Mouse (Mus musculus) lung, postnatal 0 days (tissue): ENCODE data around the gene Ly6g6f. TPM values are rescaled to one million over a fixed set of nuclear protein-coding genes. Genes with fewer than 3 reads are reported as not detected.
A peak's percentile ranks its signal among the peaks of the same experiment; 100 is the strongest.
"Not testable (repeated sequence)": the region's sequence is repeated elsewhere in the genome, so short reads cannot be mapped to it uniquely, and the experiment has no call there.

Experiments
- ATAC-seq: fragments of 200-750 bp; cut with Nextera tagmentation; 2 replicates; pipeline ENCODE4 v1.8.0; 2017; ENCODE audit warnings: moderate library complexity
- DNase-seq: peaks from one replicate; pipeline ENCODE4 v3.0.0-alpha.2; 2016; ENCODE audit warnings: low spot score
- H3K27ac ChIP-seq: fragments of 300-500 bp; sonication (generic); 2 replicates; pipeline ENCODE4 v1.5.1; 2014; ENCODE audit warnings: antibody characterized with exemption, mild to moderate bottlenecking, low read length, mixed read lengths
- H3K27me3 ChIP-seq: fragments of 300-500 bp; sonication (generic); replicated peaks from 2 replicates; pipeline ENCODE4 v1.6.1; 2014; ENCODE audit warnings: low read length, mixed read lengths; ENCODE audit not compliant: insufficient read depth
- H3K36me3 ChIP-seq: fragments of 300-500 bp; sonication (generic); 2 replicates; pipeline ENCODE4 v1.6.1; 2014; ENCODE audit warnings: low read length, mixed read lengths; ENCODE audit not compliant: insufficient read depth
- H3K4me1 ChIP-seq: fragments of 300-500 bp; sonication (generic); 2 replicates; pipeline ENCODE4 v1.6.1; 2014; ENCODE audit warnings: antibody characterized with exemption, low read depth, low read length, mixed read lengths; ENCODE audit not compliant: insufficient read depth
- H3K4me2 ChIP-seq: fragments of 300-500 bp; sonication (generic); replicated peaks from 2 replicates; pipeline ENCODE4 v1.6.1; 2014; ENCODE audit warnings: low read depth, mild to moderate bottlenecking, low read length, moderate library complexity, mixed read lengths
- H3K4me3 ChIP-seq: fragments of 300-500 bp; sonication (generic); 2 replicates; pipeline ENCODE4 v1.5.1; 2014; ENCODE audit warnings: low read depth, low read length
- H3K9ac ChIP-seq: fragments of 300-500 bp; sonication (generic); replicated peaks from 2 replicates; pipeline ENCODE4 v1.6.1; 2014; ENCODE audit warnings: low read depth, mild to moderate bottlenecking
- H3K9me3 ChIP-seq: fragments of 300-500 bp; sonication (generic); 2 replicates; pipeline ENCODE4 v1.6.1; 2016; ENCODE audit warnings: low read length, mixed read lengths
- CTCF ChIP-seq: IDR thresholded peaks from 2 replicates; pipeline ENCODE4 v1.5.1; 2016; ENCODE audit warnings: antibody characterized with exemption, mild to moderate bottlenecking
- EP300 ChIP-seq: IDR thresholded peaks from 2 replicates; pipeline ENCODE4 v1.6.1; 2016; ENCODE audit warnings: antibody characterized with exemption, mild to moderate bottlenecking, control low read depth
- WGBS: fragments of 180-500 bp; shearing (Covaris S2); extraction: QIAGEN DNeasy Blood & Tissue Kit; methylation state at CpG from one replicate; pipeline ENCODE4 v1.1.7; 2014; 5-methylcytosine and 5-hydroxymethylcytosine counted together
- polyA plus RNA-seq: library from polyadenylated mRNA; unstranded; fragments of >200 nt; fragmentation: Nextera tagmentation; extraction: Ambion mirVana; gene quantifications from 2 replicates; pipeline ENCODE4 v1.2.1, GENCODE M21; 2015

Gene Ly6g6f
- polyA plus RNA-seq, 1 experiment from 2014 or later = 0.74 TPM

- WGBS = 60% methylated on average over 11 of the region's 11 CpGs
- H3K36me3 ChIP-seq = no peaks in the 10 kb centered on the region
- ATAC-seq = no peak
These were observed 43.6 kb upstream of the Ly6g6f start for GRCm38 (mm10) chr17:35128996-35129395.

GRCm38 (mm10) chr17:35127017-35127416, 41.6 kb upstream of the Ly6g6f start:
- peak overlapping the region; percentile 92; the same call in 1 of the 2 replicates for H3K27ac ChIP-seq
- no peak for TF ChIP-seq CTCF
- TF ChIP-seq EP300 = no peak
- H3K9me3 ChIP-seq = no peaks in the 10 kb centered on the region
- peak overlapping the region; percentile 62 for H3K4me3 ChIP-seq
- H3K4me1 ChIP-seq = peaks cover 15% of the 10 kb centered on the region
- peak overlapping the region; percentile 81 for H3K4me2 ChIP-seq
- H3K27me3 ChIP-seq = no peaks in the 10 kb centered on the region
- no peaks in the 10 kb centered on the region for H3K36me3 ChIP-seq
- peak; percentile 24 for DNase-seq
- peak overlapping the region; percentile 68 for H3K9ac ChIP-seq
- no peak for ATAC-seq
- 52% methylated on average over 13 of the region's 13 CpGs for WGBS

More at GRCm38 (mm10) chr17:35128996-35129395, 43.6 kb upstream of the Ly6g6f start:
- DNase-seq = no peak
- no peak for TF ChIP-seq EP300
- no peak for TF ChIP-seq CTCF
- no peak overlapping the region for H3K27ac ChIP-seq
- no peak overlapping the region for H3K4me2 ChIP-seq
- no peak overlapping the region for H3K4me3 ChIP-seq
- H3K4me1 ChIP-seq = peaks cover 15% of the 10 kb centered on the region
- H3K27me3 ChIP-seq = no peaks in the 10 kb centered on the region
- H3K9me3 ChIP-seq = no peaks in the 10 kb centered on the region
- H3K9ac ChIP-seq = no peak overlapping the region

- no peak for TF ChIP-seq EP300
- TF ChIP-seq CTCF = peak; percentile 36; the same call in 1 of the 2 replicates
- peak within 1 kb of the TSS; percentile 62 for H3K4me3 ChIP-seq
- peak within 1 kb of the TSS; percentile 92 for H3K27ac ChIP-seq
- DNase-seq (peak; percentile 82), ATAC-seq (peak; percentile 55)
- H3K36me3 ChIP-seq = no peaks in the 10 kb centered on the region
- peak within 1 kb of the TSS; percentile 68 for H3K9ac ChIP-seq
- WGBS = under 1% methylated on average over 36 of the region's 36 CpGs
- H3K27me3 ChIP-seq = no peaks in the 10 kb centered on the region
- H3K4me1 ChIP-seq = peaks cover 15% of the 10 kb centered on the region
- peak within 1 kb of the TSS; percentile 81 for H3K4me2 ChIP-seq
- no peaks in the 10 kb centered on the region for H3K9me3 ChIP-seq
These were observed 40.8 kb upstream of the Ly6g6f start, which contains the start of gene D17H6S53E for GRCm38 (mm10) chr17:35126206-35126611. Gene D17H6S53E (plus strand): TSS chr17:35126373.

GRCm38 (mm10) chr17:35125578-35125977, 40.2 kb upstream of the Ly6g6f start:
- DNase-seq (peak; percentile 53), ATAC-seq (no peak)
- Histone ChIP-seq H3K27me3 (no peaks in the 10 kb centered on the region), H3K4me2 (peak overlapping the region; percentile 81), H3K27ac (peak overlapping the region; percentile 92), H3K9ac (peak overlapping the region; percentile 68), H3K36me3 (no peaks in the 10 kb centered on the region), H3K4me1 (peaks cover 15% of the 10 kb centered on the region), H3K4me3 (peak overlapping the region; percentile 62), H3K9me3 (no peaks in the 10 kb centered on the region)
- no peak for TF ChIP-seq EP300
- TF ChIP-seq CTCF = no peak
- 15% methylated on average over 6 of the region's 6 CpGs for WGBS

GRCm38 (mm10) chr17:35125081-35125480, 39.7 kb upstream of the Ly6g6f start:
- H3K27ac ChIP-seq = 0 out of 2 replicates have a peak overlapping the region, but pooled peaks have one; percentile 92

GRCm38 (mm10) chr17:35124261-35124896, 39.0 kb upstream of the Ly6g6f start:
- ATAC-seq, H3K36me3 ChIP-seq, DNase-seq, H3K9ac ChIP-seq, H3K4me3 ChIP-seq, H3K27me3 ChIP-seq, H3K27ac ChIP-seq, H3K9me3 ChIP-seq, H3K4me2 ChIP-seq: not testable (repeated sequence)
- H3K4me1 ChIP-seq = peaks cover 18% of the 10 kb centered on the region
- 91% methylated on average over 12 of the region's 12 CpGs for WGBS

More at GRCm38 (mm10) chr17:35125081-35125480, 39.7 kb upstream of the Ly6g6f start:
- peaks cover 17% of the 10 kb centered on the region for H3K4me1 ChIP-seq
- H3K9me3 ChIP-seq = no peaks in the 10 kb centered on the region
- no peaks in the 10 kb centered on the region for H3K36me3 ChIP-seq
- TF ChIP-seq CTCF = no peak
- no peak for TF ChIP-seq EP300
- peak; percentile 26 for DNase-seq
- no peak overlapping the region for H3K9ac ChIP-seq
- 100% methylated on average over 1 of the region's 1 CpGs for WGBS
- no peaks in the 10 kb centered on the region for H3K27me3 ChIP-seq
- ATAC-seq = no peak
- 0 out of 2 replicates have a peak overlapping the region, but pooled peaks have one; percentile 81 for H3K4me2 ChIP-seq
- no peak overlapping the region for H3K4me3 ChIP-seq

GRCm38 (mm10) chr17:35123287-35123686, 37.9 kb upstream of the Ly6g6f start:
- WGBS = 93% methylated on average over 9 of the region's 9 CpGs
- not testable (repeated sequence) for ATAC-seq

More at GRCm38 (mm10) chr17:35123287-35123686, 37.9 kb upstream of the Ly6g6f start:
- not testable (repeated sequence) for H3K9ac ChIP-seq, DNase-seq, H3K36me3 ChIP-seq, H3K27me3 ChIP-seq, H3K9me3 ChIP-seq, H3K4me3 ChIP-seq, H3K4me2 ChIP-seq, H3K27ac ChIP-seq
- peaks cover 18% of the 10 kb centered on the region for H3K4me1 ChIP-seq
